Comparison of ENCODE assay signal across 8 mouse cellular contexts in genomic region chr13:3610118-3610794, GRCm38 (mm10). TPM values are rescaled to one million over a fixed set of nuclear protein-coding genes. Genes with fewer than 3 reads are reported as not detected.
A peak's percentile ranks its signal among the peaks of the same experiment; 100 is the strongest.
DNase-seq lines count a peak whose midpoint lies in the region; ATAC-seq and TF ChIP-seq lines count a peak whose summit lies in the region.

No protein-coding gene starts in this region.

- H3K9ac ChIP-seq in heart, adult 2 months (ENCODE audit: low read depth, low read length) = peak overlapping the region; percentile 81
- H3K9ac ChIP-seq in forebrain, embryonic 11.5 days (ENCODE audit: low read length) = peak overlapping the region; percentile 87

- no peak for TF ChIP-seq EP300 in heart, adult 2 months (IDR thresholded peaks at IDR 0.05; ENCODE audit: insufficient read depth, low read depth, low read length)

- TF ChIP-seq CTCF in heart, adult 2 months (IDR thresholded peaks at IDR 0.05) = no peak
- no peak for TF ChIP-seq CTCF in spleen, adult 2 months (IDR thresholded peaks at IDR 0.05; ENCODE audit: extremely low read depth, insufficient read depth, insufficient read length, insufficient replicate concordance)

- H3K36me3 ChIP-seq in heart, adult 2 months (ENCODE audit: control insufficient read depth, insufficient read depth, low read length) = no peaks in the 10 kb centered on the region
- H3K36me3 ChIP-seq in forebrain, embryonic 11.5 days (ENCODE audit: control insufficient read depth, insufficient read depth, low read length) = no peaks in the 10 kb centered on the region
- no peaks in the 10 kb centered on the region for H3K36me3 ChIP-seq in megakaryocyte, embryonic 14.5 days (replicated peaks; ENCODE audit: low read length)
- no peaks in the 10 kb centered on the region for H3K36me3 ChIP-seq in spleen, adult 2 months (ENCODE audit: control insufficient read depth, insufficient read depth, low read length)

- H3K4me2 ChIP-seq in forebrain, embryonic 11.5 days (ENCODE audit: low read depth, low read length, severe bottlenecking) = peak overlapping the region; percentile 72

- H3K79me2 ChIP-seq in heart, adult 2 months (replicated peaks; ENCODE audit: control insufficient read depth, insufficient read depth, low read length) = no peaks in the 10 kb centered on the region

- peaks cover 4% of the 10 kb centered on the region for H3K4me1 ChIP-seq in heart, adult 2 months (ENCODE audit: control insufficient read depth, insufficient read depth, low read length)
- 0 out of 2 replicates have a peak, but pooled peaks cover 2% of the 10 kb centered on the region for H3K4me1 ChIP-seq in forebrain, embryonic 11.5 days (replicated peaks; ENCODE audit: control insufficient read depth, insufficient read depth, low read length)
- peaks cover 10% of the 10 kb centered on the region; the same call in 1 of the 2 replicates for H3K4me1 ChIP-seq in megakaryocyte, embryonic 14.5 days
- H3K4me1 ChIP-seq in spleen, adult 2 months (ENCODE audit: control insufficient read depth, insufficient read depth, insufficient read length) = no peaks in the 10 kb centered on the region

- peak overlapping the region; percentile 82 for H3K4me3 ChIP-seq in heart, adult 2 months
- H3K4me3 ChIP-seq in forebrain, embryonic 11.5 days (ENCODE audit: low read depth, low read length) = peak overlapping the region; percentile 87
- peak overlapping the region; percentile 100 for H3K4me3 ChIP-seq in megakaryocyte, embryonic 14.5 days (replicated peaks)
- peak overlapping the region; percentile 82 for H3K4me3 ChIP-seq in spleen, adult 2 months (ENCODE audit: extremely low read depth, insufficient read depth, insufficient read length)

- peak overlapping the region; percentile 86 for H3K27ac ChIP-seq in heart, adult 2 months
- H3K27ac ChIP-seq in forebrain, embryonic 11.5 days (ENCODE audit: low read depth, low read length) = peak overlapping the region; percentile 87
- peak overlapping the region; percentile 94 for H3K27ac ChIP-seq in spleen, adult 2 months (ENCODE audit: insufficient read depth, low read length)

- TF ChIP-seq POLR2A in heart, adult 2 months (IDR thresholded peaks at IDR 0.05; ENCODE audit: insufficient read depth, low read depth, low read length) = no peak
- TF ChIP-seq POLR2A in spleen, adult 2 months (IDR thresholded peaks at IDR 0.05; ENCODE audit: low read depth, low read length) = no peak

- no peaks in the 10 kb centered on the region for H3K9me3 ChIP-seq in forebrain, embryonic 11.5 days (ENCODE audit: control insufficient read depth, low read length)
- peaks cover 10% of the 10 kb centered on the region for H3K9me3 ChIP-seq in megakaryocyte, embryonic 14.5 days

- intact Hi-C loops in heart, adult 2 months (cut with DNase I) = loop anchor here (2.0 kb wide), 2 partner anchors 25 to 69 kb away; partner anchors contain the start of gene Asb13

- peak; percentile 55 for ATAC-seq in forebrain, embryonic 11.5 days (replicated peaks; ENCODE audit: low FRiP score)

- WGBS in heart, adult 2 months = under 1% methylated on average over 50 of the region's 50 CpGs
- under 1% methylated on average over 48 of the region's 50 CpGs for WGBS in forebrain, embryonic 11.5 days
- under 1% methylated on average over 50 of the region's 50 CpGs for WGBS in spleen, adult 2 months

- peak in 1 of 2 experiments; percentile 50 for DNase-seq in heart, adult 2 months
- DNase-seq in heart, adult 11 months = no peak
- DNase-seq in adrenal gland, adult 2 months = peak; percentile 52
- DNase-seq in forebrain, embryonic 11.5 days (ENCODE audit: low spot score) = peak; percentile 74
- DNase-seq in heart, postnatal 4 days = peak; percentile 46
- peak; percentile 13 to 27 for DNase-seq in layer of hippocampus, adult 8-10 months (ENCODE audit: low spot score in 2 of 2)
- DNase-seq in spleen, adult 2 months (ENCODE audit: low read depth in 1 of 2, low spot score in 2 of 2) = peak in 1 of 2 experiments; percentile 22

- H3K27me3 ChIP-seq in heart, adult 2 months (ENCODE audit: control insufficient read depth, insufficient read depth, low read length) = 0 out of 2 replicates have a peak, but pooled peaks cover 2% of the 10 kb centered on the region
- no peaks in the 10 kb centered on the region for H3K27me3 ChIP-seq in forebrain, embryonic 11.5 days (ENCODE audit: control insufficient read depth, insufficient read depth, low read length)
- no peaks in the 10 kb centered on the region for H3K27me3 ChIP-seq in megakaryocyte, embryonic 14.5 days (replicated peaks)
- no peaks in the 10 kb centered on the region for H3K27me3 ChIP-seq in spleen, adult 2 months (ENCODE audit: control insufficient read depth, insufficient read depth, low read length)

RNA-seq across cellular contexts. Expression of gene Fam208b, which starts 0.7 kb away (rescaled TPM):
- 10 to 100 TPM; 12.8 to 13.1 TPM for total RNA-seq in heart, adult 2 months (2021)
- polyA plus RNA-seq in heart, adult 2 months (2012; rRNA removed) = 2.5 and 5.4 TPM in 2 replicates
- 10 to 100 TPM; 16.9 to 29.0 TPM for total RNA-seq in adrenal gland, adult 2 months (2021)
- 0.88 and 1.4 TPM in 2 replicates for polyA plus RNA-seq in adrenal gland, adult 2 months (2012; rRNA removed)
- 25.5 and 30.3 TPM in 2 replicates for polyA plus RNA-seq in forebrain, embryonic 11.5 days (2014; fragmentation: Nextera tagmentation; extraction: Ambion mirVana)
- 10 to 100 TPM; 20.8 to 22.1 TPM for total RNA-seq in heart, postnatal 4 days (2021)
- total RNA-seq in layer of hippocampus, adult 8-10 months (2022) = 10 to 100 TPM; 25.0 to 35.6 (median 28.9) TPM
- 0.85 TPM in 1 of 2 replicates, not detected in the other for polyA plus RNA-seq in megakaryocyte, embryonic 14.5 days (2012; ENCODE audit: insufficient read depth, low replicate concordance)
- polyA plus RNA-seq in spleen, adult 2 months (2012; rRNA removed) = 2.9 and 3.1 TPM in 2 replicates

RNA-seq across cellular contexts. Expression of gene Asb13, which starts 23.6 kb away (rescaled TPM):
- 10 to 100 TPM in 1 of 2 experiments, 1 to 10 TPM in 1; 8.4 to 11.5 TPM for total RNA-seq in heart, adult 2 months (2021)
- 8.7 and 11.4 TPM in 2 replicates for polyA plus RNA-seq in heart, adult 2 months (2012; rRNA removed)
- 10 to 100 TPM; 13.5 to 15.9 TPM for total RNA-seq in adrenal gland, adult 2 months (2021)
- polyA plus RNA-seq in adrenal gland, adult 2 months (2012; rRNA removed) = 19.8 and 21.0 TPM in 2 replicates
- polyA plus RNA-seq in forebrain, embryonic 11.5 days (2014; fragmentation: Nextera tagmentation; extraction: Ambion mirVana) = 12.1 and 15.0 TPM in 2 replicates
- 1 to 10 TPM; 5.4 to 8.4 TPM for total RNA-seq in heart, postnatal 4 days (2021)
- 10 to 100 TPM; 35.5 to 38.5 (median 36.9) TPM for total RNA-seq in layer of hippocampus, adult 8-10 months (2022)
- 1.1 TPM in 1 of 2 replicates, not detected in the other for polyA plus RNA-seq in megakaryocyte, embryonic 14.5 days (2012; ENCODE audit: insufficient read depth, low replicate concordance)
- 16.1 and 17.1 TPM in 2 replicates for polyA plus RNA-seq in spleen, adult 2 months (2012; rRNA removed)
